Mouse (Mus musculus): ENCODE data around the gene Ehd4.

The Ehd4 gene

DNA sequence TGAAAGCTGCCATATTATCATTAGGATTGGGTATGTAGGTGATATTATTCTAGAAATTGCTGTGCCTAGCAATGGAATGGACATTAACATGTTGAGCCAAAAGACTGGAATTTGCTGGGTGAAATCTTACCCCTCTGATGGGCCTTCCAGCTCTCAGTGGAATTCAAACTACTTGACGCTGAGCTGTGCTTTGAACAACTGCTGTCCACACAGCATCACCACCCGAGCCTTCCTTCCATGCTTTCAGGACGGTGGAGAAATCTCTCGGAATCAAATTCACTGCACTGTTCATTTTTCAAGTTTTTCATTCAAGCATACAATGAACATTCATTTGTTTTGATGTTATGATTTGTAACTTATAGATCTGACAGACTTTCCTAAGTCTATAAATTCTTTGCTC lies 10.0 kb downstream of the Ehd4 start:
- no peak for DNase-seq (ENCODE audit: low spot score in 2 of 2)

- DNase-seq (ENCODE audit: low spot score in 2 of 2) = no peak
These were observed 12.1 kb downstream of the Ehd4 start for GRCm38 (mm10) chr2:120142336-120142735.

- no peak for DNase-seq (ENCODE audit: low spot score in 2 of 2)
These were observed 12.7 kb downstream of the Ehd4 start for GRCm38 (mm10) chr2:120141671-120142070.

GRCm38 (mm10) chr2:120140326-120140725 lies 14.1 kb downstream of the Ehd4 start:
- DNase-seq (ENCODE audit: low spot score in 2 of 2) = no peak

DNA sequence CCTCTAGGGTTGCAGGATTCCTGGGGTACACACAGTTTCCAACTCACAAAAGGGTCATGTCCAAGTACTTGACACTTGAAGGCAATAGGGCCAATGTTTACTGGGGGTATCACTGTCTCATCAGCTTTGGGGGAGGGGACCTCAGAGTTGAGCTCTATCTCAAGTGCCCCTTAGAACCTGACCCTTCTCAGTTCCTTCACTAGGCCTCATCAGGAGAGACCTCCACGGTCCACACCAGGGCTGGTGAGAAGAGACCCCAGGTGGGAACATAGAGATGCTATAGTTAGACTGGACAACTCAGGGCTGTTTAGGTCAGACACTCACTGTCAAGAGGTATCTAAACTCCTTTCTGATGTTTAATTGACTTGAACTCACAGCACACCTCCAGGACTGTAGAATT lies 15.3 kb downstream of the Ehd4 start:
- DNase-seq (ENCODE audit: low spot score in 2 of 2) = no peak

- no peak for DNase-seq (ENCODE audit: low spot score in 2 of 2)
These were observed 17.1 kb downstream of the Ehd4 start for GRCm38 (mm10) chr2:120137281-120137680.

- DNase-seq (ENCODE audit: low spot score in 2 of 2) = no peak
These were observed 19.8 kb downstream of the Ehd4 start for GRCm38 (mm10) chr2:120134453-120135075.

DNA sequence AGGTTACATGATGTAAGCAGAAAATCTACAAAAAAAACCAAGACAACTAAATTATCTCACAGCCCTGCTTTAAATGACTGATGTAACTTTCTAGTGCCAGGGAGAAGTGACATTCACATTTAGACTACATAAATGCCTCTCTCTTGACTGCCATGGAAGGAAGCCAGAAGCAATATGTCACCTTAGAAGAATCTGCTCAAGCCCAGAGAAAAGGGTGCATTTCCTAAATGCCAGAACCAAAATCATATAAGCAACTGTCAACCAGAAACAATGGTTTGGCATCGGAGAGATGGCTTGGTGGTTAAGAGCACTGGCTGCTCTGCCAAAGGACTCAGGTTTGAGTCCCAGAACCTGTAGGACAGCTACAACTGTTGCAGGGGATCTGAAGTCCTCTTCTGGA lies 22.5 kb downstream of the Ehd4 start:
- DNase-seq (ENCODE audit: low spot score in 2 of 2) = no peak

DNA sequence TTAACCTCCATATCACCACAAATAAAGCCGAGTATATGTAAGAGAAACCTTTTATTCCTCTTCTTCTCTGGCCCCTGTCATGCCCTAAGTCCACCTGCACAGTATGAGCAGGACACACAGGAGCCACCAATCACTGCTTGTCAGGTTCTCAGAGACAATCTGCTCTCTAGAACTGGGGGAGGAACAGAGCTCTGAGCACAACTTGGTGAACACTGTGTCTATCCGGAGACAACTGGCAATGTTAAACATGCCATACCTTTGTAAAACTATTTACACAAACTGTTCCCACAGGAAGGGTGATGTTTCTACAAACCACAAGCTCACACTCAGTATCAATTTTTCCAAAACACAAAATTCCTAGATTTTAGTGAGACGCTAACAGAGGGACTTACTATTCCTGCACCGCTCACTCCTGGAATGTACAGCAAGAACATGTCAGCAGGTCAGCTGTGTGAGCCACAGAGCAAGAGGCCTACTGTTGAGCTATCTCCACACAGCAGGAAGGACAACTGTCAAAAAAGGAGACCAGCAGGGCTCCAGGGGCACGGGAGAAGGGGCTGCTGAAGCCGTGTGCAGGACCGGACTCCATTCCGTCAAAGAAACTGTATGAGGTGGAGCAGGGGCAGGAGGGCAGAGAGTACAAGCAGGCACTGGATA lies 25.0 kb downstream of the Ehd4 start:
- no peak for DNase-seq (ENCODE audit: low spot score in 2 of 2)

DNA sequence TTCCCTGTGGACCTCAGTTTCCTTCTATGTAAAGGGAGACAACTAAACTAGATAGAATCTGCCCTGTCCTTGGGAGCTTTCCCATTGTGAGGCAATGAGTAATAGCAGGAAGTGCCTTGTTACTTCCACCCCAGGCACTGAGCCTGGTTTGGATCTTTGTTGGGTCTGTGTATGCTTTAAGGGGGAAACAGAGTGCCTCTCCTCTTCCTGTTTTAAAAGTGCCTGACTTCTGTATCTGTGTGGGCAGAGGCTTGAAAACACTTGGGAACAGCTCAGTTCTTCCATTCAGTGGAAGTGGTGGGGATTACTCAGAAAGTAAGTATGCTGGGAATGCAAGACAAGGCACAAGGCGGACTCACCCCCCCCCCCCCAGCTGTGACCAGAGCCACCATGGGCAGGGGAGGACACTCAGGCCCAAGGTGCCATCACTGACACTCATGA lies 25.8 kb downstream of the Ehd4 start:
- no peak for DNase-seq (ENCODE audit: low spot score in 2 of 2)

DNA sequence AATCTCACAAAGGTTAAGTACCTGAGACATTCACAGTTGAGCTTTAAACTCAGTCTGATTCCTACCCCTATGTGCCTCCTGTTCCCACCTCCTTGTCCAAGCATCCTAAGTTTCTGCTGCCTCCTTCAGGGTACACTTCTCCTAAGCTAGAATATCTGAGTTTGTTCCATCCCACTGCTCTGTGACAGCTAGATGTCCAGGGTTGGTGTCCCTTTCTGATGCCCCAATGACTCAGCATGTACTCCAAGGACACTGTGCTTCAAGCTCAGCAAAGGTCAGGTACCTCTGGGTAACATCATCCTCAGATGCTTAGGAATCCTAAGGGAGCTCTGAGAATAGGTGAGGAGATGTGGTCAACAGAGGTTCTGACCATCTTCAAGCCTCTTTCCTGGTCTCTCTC lies 26.4 kb downstream of the Ehd4 start:
- DNase-seq (ENCODE audit: low spot score in 2 of 2) = no peak

- no peak for DNase-seq (ENCODE audit: low spot score in 2 of 2)
These were observed 27.5 kb downstream of the Ehd4 start for GRCm38 (mm10) chr2:120126901-120127300.

GRCm38 (mm10) chr2:120126408-120126807 lies 28.0 kb downstream of the Ehd4 start:
- no peak for DNase-seq (ENCODE audit: low spot score in 2 of 2)

DNA sequence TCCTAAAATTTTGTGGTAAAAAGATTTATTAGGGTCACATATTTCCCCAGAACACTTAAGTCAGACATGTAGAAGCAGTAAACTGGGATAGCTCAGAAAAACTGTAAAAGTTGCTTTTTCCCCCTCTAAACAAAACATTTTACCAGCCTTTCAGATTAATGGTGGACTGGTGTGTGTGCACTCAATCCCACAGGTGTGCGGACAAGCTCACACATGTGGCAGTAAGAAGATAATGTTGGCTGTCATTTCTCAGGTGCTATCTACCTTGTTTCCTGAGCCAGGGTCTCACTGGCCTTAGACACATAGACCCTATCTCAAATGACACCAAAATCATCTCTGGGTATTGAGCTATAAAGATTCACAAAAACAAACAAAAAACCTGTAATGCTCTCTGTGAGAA lies 28.9 kb downstream of the Ehd4 start:
- no peak for DNase-seq (ENCODE audit: low spot score in 2 of 2)

GRCm38 (mm10) chr2:120124946-120125345 lies 29.5 kb downstream of the Ehd4 start:
- DNase-seq (ENCODE audit: low spot score in 2 of 2) = no peak

GRCm38 (mm10) chr2:120124096-120124495 lies 30.3 kb downstream of the Ehd4 start:
- peak; percentile 5 to 11 for DNase-seq (ENCODE audit: low spot score in 2 of 2)

- no peak for DNase-seq (ENCODE audit: low spot score in 2 of 2)
These were observed 31.4 kb downstream of the Ehd4 start for GRCm38 (mm10) chr2:120122983-120123382.

DNA sequence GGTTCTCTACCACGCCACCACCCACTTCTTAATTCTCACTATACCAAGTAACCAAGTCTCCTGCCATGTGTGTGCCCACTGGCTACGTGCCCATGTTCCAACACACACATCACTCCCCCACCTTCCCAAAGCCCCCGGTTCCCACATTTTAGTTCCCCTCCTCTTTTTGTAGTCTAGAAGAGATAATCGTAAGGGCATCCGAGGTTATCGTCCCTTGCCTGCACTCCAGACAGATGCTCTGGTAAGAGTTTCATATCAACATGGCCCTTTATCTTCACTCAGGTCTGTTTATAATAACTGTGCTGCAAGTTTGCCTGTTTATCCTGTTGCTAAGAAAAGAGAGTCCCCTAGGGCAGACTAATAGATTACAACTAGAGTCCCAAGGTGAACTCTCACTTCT lies 37.1 kb downstream of the Ehd4 start:
- no peak for DNase-seq (ENCODE audit: low spot score in 2 of 2)

- no peak for DNase-seq (ENCODE audit: low spot score in 2 of 2)
These were observed 38.0 kb downstream of the Ehd4 start for GRCm38 (mm10) chr2:120116362-120116761.

- no peak for DNase-seq (ENCODE audit: low spot score in 2 of 2)
These were observed 39.4 kb downstream of the Ehd4 start for GRCm38 (mm10) chr2:120114977-120115376.

GRCm38 (mm10) chr2:120113963-120114362 lies 40.4 kb downstream of the Ehd4 start:
- no peak for DNase-seq (ENCODE audit: low spot score in 2 of 2)

GRCm38 (mm10) chr2:120113476-120113875 lies 40.9 kb downstream of the Ehd4 start:
- DNase-seq (ENCODE audit: low spot score in 2 of 2) = no peak

DNA sequence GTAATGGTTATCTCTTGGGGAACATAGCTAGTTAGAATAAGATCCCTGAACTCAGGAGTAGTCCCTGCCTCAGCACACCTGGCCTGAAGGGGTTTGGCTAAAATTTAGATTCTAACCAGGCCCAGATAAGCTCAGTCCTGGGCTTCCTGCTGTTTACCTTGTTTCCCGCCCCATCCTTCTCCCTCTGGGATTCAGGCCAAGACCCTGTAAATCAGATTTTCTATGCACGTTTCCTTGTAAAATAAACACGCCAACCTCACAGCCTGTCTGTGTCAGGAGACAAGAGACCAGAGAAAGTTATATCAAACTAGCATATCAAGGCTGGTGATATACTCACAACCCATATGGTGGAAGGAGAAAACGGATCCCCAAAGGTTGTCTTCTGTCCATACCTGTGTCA lies 42.8 kb downstream of the Ehd4 start:
- no peak for DNase-seq (ENCODE audit: low spot score in 2 of 2)

GRCm38 (mm10) chr2:120111172-120111571 lies 43.2 kb downstream of the Ehd4 start:
- no peak for DNase-seq (ENCODE audit: low spot score in 2 of 2)
